Mouse (Mus musculus) myocyte (in vitro differentiated cells): Measurements from ENCODE around the gene Hlcs.

Experiments used
- TCF12 ChIP-seq: IDR thresholded peaks from one replicate; pipeline ENCODE4 v1.6.1; 2011; ENCODE audit warnings: mild to moderate bottlenecking, control low read depth; ENCODE audit not compliant: poor library complexity, insufficient read depth, severe bottlenecking
- USF1 ChIP-seq: IDR thresholded peaks from one replicate; pipeline ENCODE4 v1.6.1; 2011; ENCODE audit warnings: low read depth, mild to moderate bottlenecking, control low read depth, moderate library complexity

DNA sequence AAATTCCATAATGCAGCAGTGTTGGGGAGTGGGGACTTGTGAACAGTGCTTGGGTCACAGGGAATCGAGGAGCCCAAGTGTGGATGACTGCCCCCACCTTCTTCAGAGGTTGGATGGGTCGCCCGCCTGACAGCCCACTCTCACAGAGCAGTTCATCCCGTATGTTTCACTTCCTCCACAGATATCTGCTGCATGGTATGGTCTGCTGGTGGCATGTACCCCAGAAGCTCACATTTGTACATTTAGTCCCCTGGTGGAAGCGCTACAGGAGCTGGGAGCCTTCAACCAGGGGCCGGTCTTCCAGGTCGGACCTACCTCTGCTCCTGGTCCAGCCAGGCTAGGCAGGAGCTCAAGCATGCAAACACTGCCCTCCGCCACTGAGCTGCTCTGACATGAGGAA lies 66.4 kb downstream of the Hlcs start:
- no peak for TF ChIP-seq TCF12
- TF ChIP-seq USF1, result no peak
